Mouse (Mus musculus): ENCODE measurements at regions not wholly inside any gene's neighbourhood (a gene's known extent, or its start where the extent isn't known, plus 50 kb on each side); places are given as distances from the start of the nearest gene placed in this dataset.
A peak's percentile ranks its signal among the peaks of the same experiment; 100 is the strongest.

DNA sequence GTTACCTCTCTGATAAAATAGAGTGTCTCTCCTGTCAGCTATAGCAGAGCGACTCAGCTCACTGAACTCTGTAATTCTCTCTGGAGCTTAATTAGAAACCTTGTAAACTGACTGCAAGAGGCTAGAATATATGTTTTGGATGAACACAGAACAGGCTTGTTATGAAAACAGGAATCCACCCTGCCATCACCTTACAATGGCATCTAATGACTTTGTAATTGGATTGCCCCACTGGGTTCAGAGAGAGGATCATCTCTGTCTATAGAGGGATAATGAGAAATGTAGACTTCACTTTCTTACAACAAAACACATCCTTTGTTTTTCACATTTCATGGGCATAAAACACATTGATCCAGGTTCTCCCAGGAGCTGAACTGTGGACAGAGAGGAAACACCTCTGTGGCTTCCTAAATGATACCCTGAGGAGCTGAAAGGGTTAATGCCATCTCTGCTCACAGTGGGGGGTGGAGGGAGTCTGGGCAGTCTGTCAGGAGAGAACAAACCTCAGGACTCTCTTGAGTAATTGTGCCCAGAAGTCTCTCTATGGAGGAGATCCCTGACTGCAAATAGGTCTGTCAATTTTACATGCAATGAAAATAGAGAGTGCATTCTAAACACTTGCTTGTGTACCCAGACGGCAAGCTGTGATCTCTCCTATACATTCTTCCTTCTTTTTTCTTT is 571.9 kb downstream of the Ttll7 start:
- Histone ChIP-seq H3K9me3 (no peaks in the 10 kb centered on the region), H3K27ac (replicated peaks) (no peak overlapping the region), H3K9ac (no peak overlapping the region), H3K4me2 (no peak overlapping the region), H3K4me3 (no peak overlapping the region), H3K4me1 (replicated peaks) (peaks cover 8% of the 10 kb centered on the region; the same call in 1 of the 2 replicates), H3K27me3 (no peaks in the 10 kb centered on the region), H3K36me3 (no peaks in the 10 kb centered on the region)
- ATAC-seq (ENCODE audit: low FRiP score, low read depth): no peak
- 14% methylated on average over 2 of the region's 2 CpGs for WGBS

DNA sequence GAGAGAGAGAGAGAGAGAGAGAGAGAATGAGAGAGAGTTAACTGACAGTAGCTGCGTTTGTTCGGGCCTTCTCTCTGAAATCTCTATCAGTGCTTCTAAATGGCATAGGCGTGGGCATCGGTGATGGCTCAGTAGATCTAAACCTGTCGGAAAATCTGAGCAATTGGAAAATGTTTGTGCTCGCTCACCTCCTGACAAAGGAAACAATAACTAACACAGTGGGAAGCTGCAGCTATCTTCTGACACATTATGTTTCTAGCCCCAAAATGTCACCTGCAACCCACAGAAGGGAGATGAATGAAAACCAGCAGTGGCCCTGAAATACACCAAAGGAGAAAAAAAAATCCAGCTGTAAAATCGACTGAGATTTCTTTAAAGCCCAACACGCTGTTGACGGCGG is 576.7 kb downstream of the Ttll7 start:
- no peak overlapping the region for H3K27ac ChIP-seq (replicated peaks)
- ATAC-seq (ENCODE audit: low FRiP score, low read depth): no peak
- 46% methylated on average over 10 of the region's 10 CpGs for WGBS
- no peaks in the 10 kb centered on the region for H3K9me3 ChIP-seq
- H3K4me3 ChIP-seq: no peak overlapping the region
- 0 out of 2 replicates have a peak, but pooled peaks cover 4% of the 10 kb centered on the region for H3K4me1 ChIP-seq (replicated peaks)
- no peak overlapping the region for H3K4me2 ChIP-seq
- no peaks in the 10 kb centered on the region for H3K36me3 ChIP-seq
- no peaks in the 10 kb centered on the region for H3K27me3 ChIP-seq
- no peak overlapping the region for H3K9ac ChIP-seq

DNA sequence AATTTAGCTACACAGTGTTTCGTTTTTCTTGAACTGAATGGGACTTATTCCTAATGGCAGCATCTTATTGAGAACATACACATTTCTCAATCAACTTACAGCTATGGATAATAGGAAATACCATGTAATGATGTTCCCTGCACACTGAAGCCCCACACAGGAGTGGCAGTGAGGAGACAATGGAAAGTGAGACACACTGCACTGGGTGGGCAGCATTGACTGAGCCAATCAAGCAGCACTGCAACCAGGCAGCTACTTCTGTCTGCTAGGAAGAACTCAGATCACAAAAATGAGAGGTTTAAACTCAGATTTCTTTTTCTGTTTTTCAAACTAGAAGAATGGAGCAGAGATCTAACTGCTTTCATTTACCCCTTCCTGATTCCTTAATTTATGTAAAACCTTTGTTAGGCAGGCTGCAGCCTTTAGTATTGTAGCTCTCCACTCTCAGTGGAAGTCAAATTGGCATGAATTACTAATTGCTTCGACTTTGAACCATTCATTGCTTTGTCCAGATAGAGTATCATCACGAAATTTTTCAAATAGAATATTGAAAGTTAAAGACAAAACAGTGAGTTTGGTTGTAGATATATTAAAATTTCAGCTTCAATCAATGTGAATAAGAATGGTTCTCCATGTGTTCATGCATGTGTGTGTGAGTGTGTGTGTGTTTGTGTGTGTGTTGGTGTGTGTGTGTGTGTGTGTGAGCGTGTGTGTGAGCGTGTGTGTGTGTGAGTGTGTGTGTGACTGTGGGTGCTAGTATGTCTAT is 590.9 kb downstream of the Ttll7 start:
- Histone ChIP-seq H3K9me3 (no peaks in the 10 kb centered on the region), H3K4me2 (no peak overlapping the region), H3K4me3 (no peak overlapping the region), H3K4me1 (replicated peaks) (no peaks in the 10 kb centered on the region), H3K9ac (no peak overlapping the region), H3K36me3 (no peaks in the 10 kb centered on the region), H3K27ac (replicated peaks) (0 out of 2 replicates have a peak overlapping the region, but pooled peaks have one; percentile 8), H3K27me3 (no peaks in the 10 kb centered on the region)
- ATAC-seq (ENCODE audit: low FRiP score, low read depth): no peak
- 57% methylated on average over 5 of the region's 5 CpGs for WGBS

DNA sequence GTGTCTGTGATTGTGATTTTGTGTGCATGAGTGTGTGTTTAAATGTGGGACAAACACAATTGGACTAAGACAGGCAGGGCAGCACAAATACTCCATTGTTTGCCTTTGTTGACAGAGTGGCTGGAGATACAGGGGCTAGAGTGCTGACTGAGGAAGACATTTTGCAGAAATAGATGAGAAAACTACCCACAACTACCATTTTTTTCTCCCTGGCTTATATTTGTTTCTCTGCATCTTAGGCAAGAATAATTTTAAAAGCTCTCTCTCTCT is 591.5 kb downstream of the Ttll7 start:
- ATAC-seq (ENCODE audit: low FRiP score, low read depth): no peak
- Histone ChIP-seq H3K27ac (replicated peaks) (0 out of 2 replicates have a peak overlapping the region, but pooled peaks have one; percentile 8), H3K4me1 (replicated peaks) (no peaks in the 10 kb centered on the region)

DNA sequence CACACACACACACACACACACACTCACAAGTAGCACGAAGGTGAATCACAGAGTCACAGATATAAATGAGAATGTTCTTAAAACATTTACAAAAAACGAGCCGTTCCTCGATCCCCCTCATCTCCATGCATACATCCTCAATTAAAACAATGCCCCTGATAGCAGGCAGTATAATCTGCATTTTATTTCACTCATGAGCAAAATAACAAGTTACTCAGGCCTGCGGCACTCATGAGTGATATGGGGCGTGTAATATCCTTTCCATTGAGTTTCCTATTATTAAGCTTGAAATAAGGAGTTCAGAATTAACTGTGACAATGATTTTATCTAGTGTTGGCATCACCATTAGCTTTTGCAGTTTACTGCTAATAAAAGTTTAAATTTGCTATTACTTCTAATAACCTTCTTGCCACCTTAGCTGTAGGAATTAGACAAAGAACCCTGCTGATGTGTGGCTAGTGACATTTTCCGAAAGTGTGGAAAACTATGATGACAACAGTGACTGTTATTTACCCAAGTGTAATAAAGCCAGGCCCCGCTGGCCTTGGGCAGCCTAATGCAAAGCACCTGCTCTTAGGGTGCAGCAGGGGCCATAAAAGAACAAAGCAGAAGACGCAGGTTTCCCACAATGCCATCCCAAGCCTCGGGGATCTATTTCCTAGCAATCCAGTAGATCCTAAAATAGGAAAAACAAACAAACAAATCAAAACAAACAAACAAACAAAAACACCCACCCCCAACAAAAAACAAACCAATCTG is 592.0 kb downstream of the Ttll7 start:
- H3K9me3 ChIP-seq: no peaks in the 10 kb centered on the region
- H3K4me2 ChIP-seq: no peak overlapping the region
- H3K9ac ChIP-seq: no peak overlapping the region
- no peaks in the 10 kb centered on the region for H3K36me3 ChIP-seq
- no peak overlapping the region for H3K27ac ChIP-seq (replicated peaks)
- no peaks in the 10 kb centered on the region for H3K27me3 ChIP-seq
- 58% methylated on average over 10 of the region's 10 CpGs for WGBS
- H3K4me1 ChIP-seq (replicated peaks): no peaks in the 10 kb centered on the region
- H3K4me3 ChIP-seq: no peak overlapping the region
- ATAC-seq (ENCODE audit: low FRiP score, low read depth): no peak

More for the DNA sequence above, 591.5 kb downstream of the Ttll7 start:
- Histone ChIP-seq H3K27me3 (no peaks in the 10 kb centered on the region), H3K36me3 (no peaks in the 10 kb centered on the region), H3K4me3 (no peak overlapping the region), H3K4me2 (no peak overlapping the region), H3K9me3 (no peaks in the 10 kb centered on the region), H3K9ac (no peak overlapping the region)

DNA sequence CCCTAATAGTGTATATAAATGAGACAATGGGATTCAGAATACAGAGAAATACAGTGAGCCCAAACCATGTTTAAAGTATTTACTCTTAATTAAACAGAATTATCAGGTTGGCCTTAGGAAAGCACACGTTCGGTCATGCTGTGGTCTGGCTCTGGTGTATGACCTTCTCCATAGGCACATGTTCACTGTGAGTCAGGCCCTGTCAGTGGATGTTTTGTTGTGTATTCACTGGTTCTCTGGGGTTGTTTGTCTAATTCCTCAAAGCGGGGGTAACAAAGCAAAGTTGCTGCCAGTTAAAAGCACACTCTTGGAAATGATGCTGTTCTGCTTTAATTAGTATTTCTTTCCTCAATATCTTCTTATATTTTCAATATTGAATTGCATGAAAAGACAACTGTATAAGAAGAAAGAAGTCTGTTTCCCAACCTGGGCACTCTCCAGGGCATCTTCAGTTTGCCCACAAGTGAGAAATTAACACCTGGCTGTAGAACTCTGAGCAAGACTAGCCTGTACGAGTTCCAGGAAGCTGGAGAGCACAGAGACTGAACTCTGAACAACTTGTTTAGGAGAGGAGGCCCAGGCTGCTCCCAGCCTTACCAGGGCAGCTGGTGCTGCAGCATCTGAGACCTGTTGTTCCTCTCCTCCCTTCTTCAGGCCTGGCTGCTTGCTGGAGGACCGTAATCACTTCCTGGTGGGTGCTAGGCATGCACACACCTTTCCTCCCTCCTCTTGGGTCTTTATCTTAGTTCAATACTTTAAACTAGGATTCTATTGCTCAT is 593.1 kb downstream of the Ttll7 start:
- no peaks in the 10 kb centered on the region for H3K27me3 ChIP-seq
- H3K27ac ChIP-seq (replicated peaks): no peak overlapping the region
- H3K9ac ChIP-seq: no peak overlapping the region
- WGBS: 84% methylated on average over 5 of the region's 5 CpGs
- H3K9me3 ChIP-seq: no peaks in the 10 kb centered on the region
- no peaks in the 10 kb centered on the region for H3K4me1 ChIP-seq (replicated peaks)
- ATAC-seq (ENCODE audit: low FRiP score, low read depth): no peak
- H3K4me3 ChIP-seq: no peak overlapping the region
- H3K4me2 ChIP-seq: no peak overlapping the region
- H3K36me3 ChIP-seq: no peaks in the 10 kb centered on the region

DNA sequence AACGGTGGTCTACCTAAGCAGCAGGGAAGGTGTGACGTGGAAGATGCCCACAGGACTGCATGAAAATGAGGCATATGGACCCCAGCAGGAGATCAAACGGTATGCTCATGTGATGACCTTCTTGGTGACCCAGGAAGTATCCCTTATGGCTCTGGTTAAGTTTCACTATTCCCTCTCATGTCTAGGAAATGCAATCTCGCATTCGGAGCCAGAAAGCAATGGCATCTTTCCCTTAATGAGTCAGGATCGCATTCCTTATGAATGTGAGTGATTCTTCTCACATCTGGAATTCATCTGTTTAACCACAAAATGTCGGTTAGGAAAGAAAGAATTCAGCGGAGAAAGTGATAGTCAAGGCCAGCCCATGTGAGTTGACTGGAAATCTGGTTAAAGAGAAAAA is 593.7 kb downstream of the Ttll7 start:
- H3K4me2 ChIP-seq: no peak overlapping the region
- no peaks in the 10 kb centered on the region for H3K9me3 ChIP-seq
- H3K27me3 ChIP-seq: no peaks in the 10 kb centered on the region
- H3K9ac ChIP-seq: no peak overlapping the region
- no peaks in the 10 kb centered on the region for H3K4me1 ChIP-seq (replicated peaks)
- H3K4me3 ChIP-seq: no peak overlapping the region
- 87% methylated on average over 8 of the region's 8 CpGs for WGBS
- ATAC-seq (ENCODE audit: low FRiP score, low read depth): no peak
- H3K27ac ChIP-seq (replicated peaks): no peak overlapping the region
- H3K36me3 ChIP-seq: no peaks in the 10 kb centered on the region

DNA sequence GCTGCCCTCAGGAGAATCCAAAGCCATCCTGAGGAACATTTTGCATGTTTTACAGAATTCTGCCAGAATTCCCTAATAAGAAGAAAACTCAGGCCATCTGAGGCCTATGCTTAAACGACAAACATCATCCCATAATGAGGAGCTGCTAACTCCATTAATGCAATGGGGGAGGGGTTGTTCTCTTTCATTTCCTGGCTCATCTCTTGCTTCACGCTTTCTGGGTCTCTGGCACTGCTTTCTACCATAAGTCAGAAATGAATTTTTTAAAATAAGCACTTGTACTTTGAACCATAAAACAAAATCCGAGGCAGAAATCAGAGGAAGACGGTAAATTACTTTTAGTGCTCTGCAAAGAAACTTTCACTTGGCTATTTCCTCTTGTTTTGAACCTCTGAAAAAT is 600.0 kb downstream of the Ttll7 start:
- Histone ChIP-seq H3K36me3 (no peaks in the 10 kb centered on the region), H3K27me3 (no peaks in the 10 kb centered on the region), H3K9me3 (no peaks in the 10 kb centered on the region), H3K4me2 (no peak overlapping the region), H3K27ac (replicated peaks) (no peak overlapping the region), H3K4me3 (no peak overlapping the region), H3K4me1 (replicated peaks) (no peaks in the 10 kb centered on the region), H3K9ac (no peak overlapping the region)
- ATAC-seq (ENCODE audit: low FRiP score, low read depth): no peak
- WGBS: 62% methylated on average over 4 of the region's 4 CpGs

DNA sequence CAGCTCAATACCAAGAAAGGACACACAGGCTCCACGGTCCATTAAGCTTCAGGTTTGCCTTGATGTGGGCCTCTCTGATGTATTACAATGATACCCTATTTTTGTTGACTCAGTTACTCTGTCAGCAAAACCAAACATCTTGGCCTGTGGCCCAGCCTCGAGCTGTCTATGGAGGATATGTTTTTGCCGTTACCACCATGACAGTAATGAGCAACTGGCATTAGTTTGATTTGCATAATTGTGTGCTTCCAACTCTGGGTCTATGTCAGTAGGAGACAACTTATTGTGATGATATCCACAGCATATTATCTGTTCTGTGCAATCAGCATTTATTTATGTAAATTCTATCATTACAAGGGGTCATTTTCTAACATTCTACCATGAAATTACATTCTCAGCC is 603.2 kb downstream of the Ttll7 start:
- Histone ChIP-seq H3K9ac (no peak overlapping the region), H3K27me3 (no peaks in the 10 kb centered on the region), H3K4me3 (no peak overlapping the region), H3K4me1 (replicated peaks) (no peaks in the 10 kb centered on the region), H3K9me3 (no peaks in the 10 kb centered on the region), H3K36me3 (no peaks in the 10 kb centered on the region), H3K4me2 (no peak overlapping the region), H3K27ac (replicated peaks) (no peak overlapping the region)
- ATAC-seq (ENCODE audit: low FRiP score, low read depth): no peak
- 52% methylated on average over 3 of the region's 3 CpGs for WGBS

DNA sequence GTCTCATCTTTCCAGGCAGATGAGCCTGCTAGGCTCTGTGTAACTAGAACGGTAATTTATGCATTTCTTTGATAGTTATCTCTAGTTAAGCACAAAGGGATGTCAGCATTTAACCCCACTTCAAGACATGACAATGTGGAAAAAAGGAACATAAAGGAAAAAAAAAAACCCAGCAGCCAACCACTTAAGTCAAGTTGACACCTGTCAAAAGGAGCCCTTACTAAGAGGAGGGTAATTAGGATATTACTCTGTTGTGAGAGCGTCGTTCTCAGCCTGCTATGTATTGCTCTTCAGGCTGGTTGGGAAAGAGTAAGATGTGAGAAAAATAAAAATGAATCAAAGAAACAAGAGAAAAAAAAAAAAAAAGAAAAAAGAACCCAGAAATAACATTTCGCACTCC is 604.1 kb downstream of the Ttll7 start:
- no peaks in the 10 kb centered on the region for H3K4me1 ChIP-seq (replicated peaks)
- WGBS: 78% methylated on average over 4 of the region's 4 CpGs
- no peak for ATAC-seq (ENCODE audit: low FRiP score, low read depth)
- H3K36me3 ChIP-seq: no peaks in the 10 kb centered on the region
- no peak overlapping the region for H3K4me3 ChIP-seq
- H3K9ac ChIP-seq: no peak overlapping the region
- no peak overlapping the region for H3K4me2 ChIP-seq
- H3K27ac ChIP-seq (replicated peaks): no peak overlapping the region
- no peaks in the 10 kb centered on the region for H3K9me3 ChIP-seq
- no peaks in the 10 kb centered on the region for H3K27me3 ChIP-seq

DNA sequence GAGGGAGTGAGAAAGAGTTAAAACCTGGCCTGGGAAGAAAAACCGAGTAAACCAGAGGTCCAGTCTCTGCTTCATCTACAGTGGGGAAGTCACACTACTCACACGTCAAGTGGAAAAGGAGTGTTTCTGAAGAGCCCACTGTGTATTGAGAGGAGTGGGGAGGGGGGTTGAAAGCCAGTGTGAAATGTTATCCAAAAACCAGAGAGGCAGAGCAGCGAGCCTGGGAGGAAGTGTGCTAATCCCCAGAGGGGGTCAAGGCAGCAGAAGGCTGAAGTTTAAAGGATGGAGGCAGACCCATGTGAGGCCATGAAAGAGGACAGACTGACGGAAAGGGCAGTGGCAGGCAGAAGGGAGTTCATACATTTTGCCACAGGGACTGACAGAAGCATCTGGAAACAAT is 605.9 kb downstream of the Ttll7 start:
- H3K27ac ChIP-seq (replicated peaks): no peak overlapping the region
- no peak overlapping the region for H3K9ac ChIP-seq
- H3K36me3 ChIP-seq: no peaks in the 10 kb centered on the region
- H3K27me3 ChIP-seq: no peaks in the 10 kb centered on the region
- WGBS: 49% methylated on average over 4 of the region's 4 CpGs
- no peaks in the 10 kb centered on the region for H3K9me3 ChIP-seq
- ATAC-seq (ENCODE audit: low FRiP score, low read depth): no peak
- no peak overlapping the region for H3K4me2 ChIP-seq
- no peak overlapping the region for H3K4me3 ChIP-seq
- no peaks in the 10 kb centered on the region for H3K4me1 ChIP-seq (replicated peaks)

DNA sequence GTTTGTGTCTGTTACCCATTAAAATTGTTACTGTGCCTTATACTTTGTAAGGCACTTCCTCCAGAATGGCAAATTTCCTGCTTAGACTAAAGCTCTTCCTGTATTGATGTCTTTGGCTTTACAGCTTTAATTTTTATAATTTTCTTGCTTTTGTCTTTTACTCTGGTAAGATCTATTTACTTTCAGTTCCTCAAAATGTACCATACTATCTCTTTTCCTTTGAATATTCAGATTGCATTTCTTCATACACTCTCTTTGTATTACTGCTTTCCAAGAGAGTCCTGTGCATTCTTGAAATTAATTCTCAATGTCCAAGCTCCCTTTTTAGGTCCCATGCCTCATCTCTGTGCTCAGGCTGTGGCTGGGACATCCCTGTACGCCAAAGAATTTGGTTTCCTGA is 627.7 kb downstream of the Ttll7 start:
- no peaks in the 10 kb centered on the region for H3K4me1 ChIP-seq (replicated peaks)
- H3K4me2 ChIP-seq: no peak overlapping the region
- H3K9me3 ChIP-seq: no peaks in the 10 kb centered on the region
- H3K27me3 ChIP-seq: no peaks in the 10 kb centered on the region
- no peak overlapping the region for H3K4me3 ChIP-seq
- ATAC-seq (ENCODE audit: low FRiP score, low read depth): no peak
- H3K36me3 ChIP-seq: no peaks in the 10 kb centered on the region
- WGBS: 89% methylated on average over 1 of the region's 1 CpGs
- no peak overlapping the region for H3K9ac ChIP-seq
- no peak overlapping the region for H3K27ac ChIP-seq (replicated peaks)
